Mouse (Mus musculus): ENCODE results near the gene Carnmt1. TPM values are rescaled to one million over a fixed set of nuclear protein-coding genes. Genes with fewer than 3 reads are reported as not detected.
"Not testable (repeated sequence)": the region's sequence is repeated elsewhere in the genome, so short reads cannot be mapped to it uniquely, and the experiment has no call there.

Carnmt1 gene
- polyA plus RNA-seq, 1 experiment from 2014 or later, result 24.0 TPM

GRCm38 (mm10) chr19:18695552-18695951 lies 25.0 kb downstream of the Carnmt1 start:
- ATAC-seq (ENCODE audit: low FRiP score, low TSS enrichment), result no peak
- peaks cover 19% of the 10 kb centered on the region for H3K36me3 ChIP-seq (ENCODE audit: insufficient read depth, low read length)
- H3K4me1 ChIP-seq (ENCODE audit: insufficient read depth, low read length), result no peaks in the 10 kb centered on the region

DNA sequence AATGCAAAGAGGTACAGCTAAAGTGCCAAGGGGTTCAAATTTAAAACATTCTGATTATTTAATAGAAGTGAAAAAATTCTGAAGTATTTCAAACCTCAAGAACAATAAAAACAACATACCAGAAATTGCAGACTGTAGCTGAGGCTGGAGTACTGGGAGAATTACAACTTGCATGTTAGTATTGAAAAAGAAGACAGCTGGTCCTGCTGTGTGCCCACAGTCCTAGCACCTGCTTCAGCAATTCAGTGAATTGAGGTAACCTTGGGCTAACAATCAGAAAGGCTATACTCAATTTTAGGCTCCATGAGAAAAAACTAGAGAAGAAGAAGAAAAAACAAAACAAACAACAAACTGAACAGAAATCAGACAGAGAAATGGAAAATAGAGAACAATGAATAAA lies 37.5 kb downstream of the Carnmt1 start:
- ATAC-seq (ENCODE audit: low FRiP score, low TSS enrichment), result no peak
- no peaks in the 10 kb centered on the region for H3K9me3 ChIP-seq (ENCODE audit: low read length)
- no peak overlapping the region for H3K4me3 ChIP-seq (ENCODE audit: low read length)
- H3K27me3 ChIP-seq (ENCODE audit: insufficient read depth, low read length), result no peaks in the 10 kb centered on the region
- H3K9ac ChIP-seq (replicated peaks; ENCODE audit: low read length), result no peak overlapping the region
- H3K27ac ChIP-seq (ENCODE audit: low read length), result no peak overlapping the region
- no peak overlapping the region for H3K4me2 ChIP-seq (replicated peaks; ENCODE audit: low read depth, low read length)
- no peaks in the 10 kb centered on the region for H3K4me1 ChIP-seq (ENCODE audit: insufficient read depth, low read length)
- H3K36me3 ChIP-seq (ENCODE audit: insufficient read depth, low read length), result no peaks in the 10 kb centered on the region

More at GRCm38 (mm10) chr19:18695552-18695951, 25.0 kb downstream of the Carnmt1 start:
- Histone ChIP-seq H3K27ac (ENCODE audit: low read length) (no peak overlapping the region), H3K9me3 (ENCODE audit: low read length) (no peaks in the 10 kb centered on the region), H3K27me3 (ENCODE audit: insufficient read depth, low read length) (no peaks in the 10 kb centered on the region), H3K4me3 (ENCODE audit: low read length) (no peak overlapping the region), H3K9ac (replicated peaks; ENCODE audit: low read length) (no peak overlapping the region), H3K4me2 (replicated peaks; ENCODE audit: low read depth, low read length) (no peak overlapping the region)
- 95% methylated on average over 1 of the region's 1 CpGs for WGBS

DNA sequence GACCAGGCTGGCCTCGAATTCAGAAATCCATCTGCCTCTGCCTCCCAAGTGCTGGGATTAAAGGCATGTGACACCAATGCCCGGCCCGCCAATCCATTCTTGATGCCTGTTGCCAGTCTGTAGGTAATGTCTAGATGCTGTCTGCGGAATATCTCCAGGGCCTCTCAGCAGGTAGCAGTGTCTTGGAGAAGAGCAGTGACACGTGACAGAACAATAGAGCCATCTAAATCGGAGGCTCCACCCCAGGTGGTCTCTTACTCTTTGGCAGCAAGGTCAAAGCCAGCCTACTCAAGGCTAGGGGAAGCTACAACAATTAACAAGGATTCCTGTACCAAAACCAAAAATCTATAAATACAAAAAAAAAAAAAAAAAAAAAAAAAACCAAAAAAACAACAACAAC lies 40.3 kb downstream of the Carnmt1 start:
- 79% methylated on average over 6 of the region's 6 CpGs for WGBS
- Histone ChIP-seq H3K9me3 (ENCODE audit: low read length) (no peaks in the 10 kb centered on the region), H3K4me1 (ENCODE audit: insufficient read depth, low read length) (peaks cover 18% of the 10 kb centered on the region), H3K27ac (ENCODE audit: low read length) (no peak overlapping the region), H3K9ac (replicated peaks; ENCODE audit: low read length) (no peak overlapping the region), H3K4me3 (ENCODE audit: low read length) (no peak overlapping the region), H3K36me3 (ENCODE audit: insufficient read depth, low read length) (no peaks in the 10 kb centered on the region), H3K27me3 (ENCODE audit: insufficient read depth, low read length) (no peaks in the 10 kb centered on the region), H3K4me2 (replicated peaks; ENCODE audit: low read depth, low read length) (no peak overlapping the region)
- ATAC-seq (ENCODE audit: low FRiP score, low TSS enrichment), result no peak

- Histone ChIP-seq H3K4me3 (ENCODE audit: low read length) (no peak overlapping the region), H3K36me3 (ENCODE audit: insufficient read depth, low read length) (no peaks in the 10 kb centered on the region), H3K4me1 (ENCODE audit: insufficient read depth, low read length) (peaks cover 21% of the 10 kb centered on the region), H3K27ac (ENCODE audit: low read length) (no peak overlapping the region), H3K27me3 (ENCODE audit: insufficient read depth, low read length) (no peaks in the 10 kb centered on the region), H3K9me3 (ENCODE audit: low read length) (no peaks in the 10 kb centered on the region), H3K4me2 (replicated peaks; ENCODE audit: low read depth, low read length) (no peak overlapping the region), H3K9ac (replicated peaks; ENCODE audit: low read length) (no peak overlapping the region)
- no peak for ATAC-seq (ENCODE audit: low FRiP score, low TSS enrichment)
- WGBS, result 88% methylated on average over 9 of the region's 9 CpGs
Measured at GRCm38 (mm10) chr19:18711589-18711988, 41.0 kb downstream of the Carnmt1 start.

DNA sequence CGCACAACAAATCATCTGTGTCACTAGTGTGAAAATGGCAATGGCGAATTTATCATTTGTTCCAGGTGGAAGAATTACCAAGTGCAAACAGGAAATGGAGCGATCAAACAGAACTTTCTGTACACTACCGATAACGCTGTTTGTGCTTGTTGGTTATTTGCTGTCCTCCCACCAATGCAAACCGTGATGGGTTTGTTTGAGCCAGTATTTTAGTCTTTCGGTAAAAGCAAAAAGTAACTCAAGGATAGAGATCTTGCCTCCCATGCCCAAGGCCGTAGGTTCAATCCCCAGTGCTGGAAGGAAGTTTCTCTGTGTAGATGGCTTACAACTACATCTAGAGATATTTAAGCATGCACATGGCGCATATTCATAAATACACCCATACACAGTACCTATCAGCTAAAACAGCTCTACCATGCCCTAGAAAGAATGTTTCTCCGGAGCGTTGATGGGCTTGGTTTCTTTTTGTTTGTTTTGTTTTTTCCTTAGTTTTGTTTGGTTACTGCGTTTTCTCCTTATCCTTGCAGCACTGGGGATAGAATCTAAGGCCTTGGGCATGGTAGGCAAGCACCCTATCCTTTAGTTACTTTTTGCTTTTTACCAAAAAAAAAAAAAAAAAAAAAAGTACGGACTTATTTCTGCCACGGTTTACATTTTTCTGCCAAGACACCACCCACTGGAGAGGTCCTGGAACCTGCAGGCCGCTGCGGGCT lies 41.7 kb downstream of the Carnmt1 start:
- Histone ChIP-seq H3K9ac (replicated peaks; ENCODE audit: low read length) (peak overlapping the region; percentile 84), H3K4me1 (ENCODE audit: insufficient read depth, low read length) (peaks cover 21% of the 10 kb centered on the region), H3K4me2 (replicated peaks; ENCODE audit: low read depth, low read length) (peak overlapping the region; percentile 60), H3K27ac (ENCODE audit: low read length) (peak overlapping the region; percentile 98), H3K36me3 (ENCODE audit: insufficient read depth, low read length) (no peaks in the 10 kb centered on the region), H3K27me3 (ENCODE audit: insufficient read depth, low read length) (no peaks in the 10 kb centered on the region), H3K4me3 (ENCODE audit: low read length) (peak overlapping the region; percentile 72), H3K9me3 (ENCODE audit: low read length) (no peaks in the 10 kb centered on the region)
- ATAC-seq (ENCODE audit: low FRiP score, low TSS enrichment), result no peak
- WGBS, result 56% methylated on average over 16 of the region's 16 CpGs

DNA sequence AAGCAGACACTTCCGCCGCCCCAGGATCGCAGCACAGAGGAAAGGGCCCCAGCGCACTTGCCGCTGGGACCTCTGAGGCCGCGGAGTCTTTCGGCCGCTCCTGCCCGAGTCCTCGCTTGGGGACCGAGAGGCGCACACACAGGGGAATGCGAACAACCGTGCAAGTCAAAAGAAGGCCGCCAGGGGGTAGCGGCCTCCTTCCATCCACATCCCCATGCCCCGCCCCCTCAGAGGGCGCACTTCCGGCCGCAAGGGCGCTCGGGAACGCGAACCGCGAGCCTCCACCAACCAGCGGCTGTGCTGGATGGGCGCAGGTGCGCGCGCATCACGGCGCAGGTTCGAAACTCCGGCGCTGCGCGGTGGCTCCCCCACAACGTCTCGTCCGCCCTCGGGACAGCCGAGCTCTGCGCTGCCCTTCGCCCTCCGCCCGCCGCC lies 42.3 kb downstream of the Carnmt1 start, which contains the start of gene D030056L22Rik:
TSS of gene D030056L22Rik (plus strand) at position 328 of the 435 bp plus-strand sequence.
- peak; percentile 97 for ATAC-seq (ENCODE audit: low FRiP score, low TSS enrichment)

GRCm38 (mm10) chr19:18713357-18713756 lies 42.8 kb downstream of the Carnmt1 start:
- not testable (repeated sequence) for H3K27me3 ChIP-seq (ENCODE audit: insufficient read depth, low read length); H3K36me3 ChIP-seq (ENCODE audit: insufficient read depth, low read length); H3K9me3 ChIP-seq (ENCODE audit: low read length)
- Histone ChIP-seq H3K4me2 (replicated peaks; ENCODE audit: low read depth, low read length) (peak overlapping the region; percentile 78), H3K4me3 (ENCODE audit: low read length) (peak overlapping the region; percentile 72), H3K27ac (ENCODE audit: low read length) (peak overlapping the region; percentile 98), H3K9ac (replicated peaks; ENCODE audit: low read length) (peak overlapping the region; percentile 86), H3K4me1 (ENCODE audit: insufficient read depth, low read length) (peaks cover 21% of the 10 kb centered on the region)
- peak; percentile 68; the same call in 1 of the 2 replicates for ATAC-seq (ENCODE audit: low FRiP score, low TSS enrichment)
- under 1% methylated on average over 37 of the region's 46 CpGs for WGBS

More for the DNA sequence above, 42.3 kb downstream of the Carnmt1 start, which contains the start of gene D030056L22Rik:
- Histone ChIP-seq H3K36me3 (ENCODE audit: insufficient read depth, low read length) (no peaks in the 10 kb centered on the region), H3K4me1 (ENCODE audit: insufficient read depth, low read length) (peaks cover 21% of the 10 kb centered on the region), H3K9ac (replicated peaks; ENCODE audit: low read length) (peak within 1 kb of the TSS; percentile 86), H3K9me3 (ENCODE audit: low read length) (no peaks in the 10 kb centered on the region), H3K27me3 (ENCODE audit: insufficient read depth, low read length) (no peaks in the 10 kb centered on the region), H3K4me2 (replicated peaks; ENCODE audit: low read depth, low read length) (peak within 1 kb of the TSS; percentile 78), H3K4me3 (ENCODE audit: low read length) (peak within 1 kb of the TSS; percentile 72), H3K27ac (ENCODE audit: low read length) (peak within 1 kb of the TSS; percentile 98)
- under 1% methylated on average over 47 of the region's 49 CpGs for WGBS

- no peak overlapping the region for H3K4me2 ChIP-seq (replicated peaks; ENCODE audit: low read depth, low read length)
- ATAC-seq (ENCODE audit: low FRiP score, low TSS enrichment), result no peak
- no peak overlapping the region for H3K27ac ChIP-seq (ENCODE audit: low read length)
- no peaks in the 10 kb centered on the region for H3K27me3 ChIP-seq (ENCODE audit: insufficient read depth, low read length)
- H3K9me3 ChIP-seq (ENCODE audit: low read length), result no peaks in the 10 kb centered on the region
- H3K36me3 ChIP-seq (ENCODE audit: insufficient read depth, low read length), result peaks cover 4% of the 10 kb centered on the region
- peaks cover 21% of the 10 kb centered on the region for H3K4me1 ChIP-seq (ENCODE audit: insufficient read depth, low read length)
- H3K4me3 ChIP-seq (ENCODE audit: low read length), result no peak overlapping the region
- H3K9ac ChIP-seq (replicated peaks; ENCODE audit: low read length), result no peak overlapping the region
- WGBS, result 23% methylated on average over 1 of the region's 1 CpGs
Measured at GRCm38 (mm10) chr19:18716374-18716773, 45.8 kb downstream of the Carnmt1 start.

DNA sequence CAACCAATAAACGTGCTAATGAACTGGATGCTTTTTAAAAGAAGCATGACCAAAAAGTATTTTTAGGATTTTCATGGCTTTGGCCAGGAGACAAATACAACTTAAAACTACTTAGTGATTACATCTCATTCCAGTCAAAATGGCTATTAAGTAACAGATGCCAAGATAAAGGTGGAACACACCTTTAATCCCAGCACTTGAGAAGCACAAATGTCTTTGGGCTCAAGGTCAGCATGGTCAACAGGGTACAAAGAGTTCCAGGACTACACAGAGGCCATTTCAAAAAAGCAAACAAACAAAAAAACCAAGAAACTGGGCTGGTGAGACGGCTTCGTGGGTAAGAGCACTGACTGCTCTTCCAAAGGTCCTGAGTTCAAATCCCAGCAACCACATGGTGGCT lies 49.8 kb downstream of the Carnmt1 start:
- Histone ChIP-seq H3K9me3 (ENCODE audit: low read length) (no peaks in the 10 kb centered on the region), H3K36me3 (ENCODE audit: insufficient read depth, low read length) (peaks cover 4% of the 10 kb centered on the region), H3K4me3 (ENCODE audit: low read length) (no peak overlapping the region), H3K27me3 (ENCODE audit: insufficient read depth, low read length) (no peaks in the 10 kb centered on the region), H3K4me1 (ENCODE audit: insufficient read depth, low read length) (peaks cover 8% of the 10 kb centered on the region), H3K4me2 (replicated peaks; ENCODE audit: low read depth, low read length) (no peak overlapping the region), H3K9ac (replicated peaks; ENCODE audit: low read length) (no peak overlapping the region), H3K27ac (ENCODE audit: low read length) (no peak overlapping the region)
- WGBS, result 83% methylated on average over 3 of the region's 3 CpGs
- ATAC-seq (ENCODE audit: low FRiP score, low TSS enrichment), result no peak

DNA sequence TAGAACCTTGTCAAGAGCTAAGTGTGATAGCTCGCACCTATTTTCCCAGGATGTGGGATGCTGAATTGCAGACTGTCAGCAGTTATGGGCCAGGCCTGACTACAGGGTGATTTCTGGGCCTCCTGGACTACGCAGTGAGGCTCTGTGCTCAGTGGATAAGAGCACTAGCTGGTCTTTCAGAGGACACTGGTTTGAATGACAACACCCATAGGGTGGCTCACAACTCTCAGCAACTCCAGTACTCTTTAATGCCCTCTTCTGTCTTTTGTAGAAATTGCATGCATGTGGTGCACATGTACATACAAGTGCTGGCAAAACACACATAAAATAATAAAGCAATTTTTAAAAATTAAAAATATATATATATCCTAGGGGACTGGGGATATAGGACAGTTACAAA lies 54.6 kb downstream of the Carnmt1 start:
- 83% methylated on average over 2 of the region's 2 CpGs for WGBS
- no peak overlapping the region for H3K27ac ChIP-seq (ENCODE audit: low read length)

More for the DNA sequence above, 54.6 kb downstream of the Carnmt1 start:
- no peaks in the 10 kb centered on the region for H3K9me3 ChIP-seq (ENCODE audit: low read length)
- ATAC-seq (ENCODE audit: low FRiP score, low TSS enrichment), result no peak
- H3K36me3 ChIP-seq (ENCODE audit: insufficient read depth, low read length), result no peaks in the 10 kb centered on the region
- H3K9ac ChIP-seq (replicated peaks; ENCODE audit: low read length), result no peak overlapping the region
- H3K4me1 ChIP-seq (ENCODE audit: insufficient read depth, low read length), result no peaks in the 10 kb centered on the region
- no peak overlapping the region for H3K4me3 ChIP-seq (ENCODE audit: low read length)
- H3K4me2 ChIP-seq (replicated peaks; ENCODE audit: low read depth, low read length), result no peak overlapping the region
- H3K27me3 ChIP-seq (ENCODE audit: insufficient read depth, low read length), result no peaks in the 10 kb centered on the region

Measured in kidney, embryonic 16.5 days (tissue).